13 mouse cellular contexts compared by ENCODE assay signal in genomic region chr19:58180773-58181172, GRCm38 (mm10).
A peak's percentile ranks its signal among the peaks of the same experiment; 100 is the strongest.
DNase-seq lines count a peak whose midpoint lies in the region; ATAC-seq and TF ChIP-seq lines count a peak whose summit lies in the region.
"Had no signal": no experiment of that assay in that cellular context is flagged by ENCODE, and none has a peak within 500 bp of the region (broad histone marks: within the 10 kb centered on the region; RNA-seq: fewer than 3 reads in every experiment).

No protein-coding gene starts in this region.

- ATAC-seq in lung, embryonic 14.5 days (ENCODE audit: insufficient read depth): no peak
- ATAC-seq in embryonic facial prominence, embryonic 14.5 days (ENCODE audit: low read depth): no peak
- no peak for ATAC-seq in midbrain, embryonic 11.5 days (ENCODE audit: low FRiP score)
- no peak for ATAC-seq in granulocyte monocyte progenitor cell, adult 5-6 weeks (replicated peaks; ENCODE audit: poor library complexity, severe bottlenecking)
- ATAC-seq: liver, embryonic 12.5 days; Patski had no signal

- no peak overlapping the region for H3K4me3 ChIP-seq in lung, embryonic 14.5 days (ENCODE audit: low read depth, low read length)
- no peak overlapping the region for H3K4me3 ChIP-seq in embryonic facial prominence, embryonic 14.5 days (ENCODE audit: low read depth, low read length)
- H3K4me3 ChIP-seq in midbrain, embryonic 11.5 days (ENCODE audit: low read depth, low read length): no peak overlapping the region
- H3K4me3 ChIP-seq: liver, embryonic 12.5 days; neural tube, embryonic 12.5 days had no signal

- H3K4me1 ChIP-seq in lung, embryonic 14.5 days (ENCODE audit: insufficient read depth): peaks cover 3% of the 10 kb centered on the region; the same call in 1 of the 2 replicates
- H3K4me1 ChIP-seq in embryonic facial prominence, embryonic 14.5 days (ENCODE audit: control insufficient read depth, insufficient read depth, low read length): 0 out of 2 replicates have a peak, but pooled peaks cover 6% of the 10 kb centered on the region
- peaks cover 5% of the 10 kb centered on the region for H3K4me1 ChIP-seq in midbrain, embryonic 11.5 days (ENCODE audit: control insufficient read depth, insufficient read depth, low read length)
- H3K4me1 ChIP-seq: liver, embryonic 12.5 days; neural tube, embryonic 12.5 days had no signal

- no peaks in the 10 kb centered on the region for H3K9me3 ChIP-seq in lung, embryonic 14.5 days (ENCODE audit: low read depth, low read length)
- no peaks in the 10 kb centered on the region for H3K9me3 ChIP-seq in embryonic facial prominence, embryonic 14.5 days (ENCODE audit: control insufficient read depth, low read length)
- H3K9me3 ChIP-seq in midbrain, embryonic 11.5 days (ENCODE audit: control insufficient read depth, low read length): no peaks in the 10 kb centered on the region
- H3K9me3 ChIP-seq: liver, embryonic 12.5 days; neural tube, embryonic 12.5 days had no signal

- no peak for TF ChIP-seq CTCF in lung, embryonic 14.5 days (IDR thresholded peaks at IDR 0.05; ENCODE audit: low read depth)

- H3K36me3 ChIP-seq in lung, embryonic 14.5 days (ENCODE audit: insufficient read depth): no peaks in the 10 kb centered on the region
- H3K36me3 ChIP-seq in embryonic facial prominence, embryonic 14.5 days (ENCODE audit: control insufficient read depth, insufficient read depth, low read length): no peaks in the 10 kb centered on the region
- no peaks in the 10 kb centered on the region for H3K36me3 ChIP-seq in midbrain, embryonic 11.5 days (ENCODE audit: control insufficient read depth, insufficient read depth, low read length)
- H3K36me3 ChIP-seq: liver, embryonic 12.5 days; neural tube, embryonic 12.5 days had no signal

- no peak overlapping the region for H3K9ac ChIP-seq in lung, embryonic 14.5 days
- H3K9ac ChIP-seq in embryonic facial prominence, embryonic 14.5 days (ENCODE audit: low read depth, low read length): no peak overlapping the region
- no peak overlapping the region for H3K9ac ChIP-seq in midbrain, embryonic 11.5 days (ENCODE audit: low read length)
- H3K9ac ChIP-seq: liver, embryonic 12.5 days; neural tube, embryonic 12.5 days had no signal

- H3K4me2 ChIP-seq in lung, embryonic 14.5 days: peak overlapping the region; percentile 27; the same call in 1 of the 2 replicates
- H3K4me2 ChIP-seq in embryonic facial prominence, embryonic 14.5 days (ENCODE audit: low read depth, low read length): no peak overlapping the region; the same call in 1 of the 2 replicates
- H3K4me2 ChIP-seq in midbrain, embryonic 11.5 days: no peak overlapping the region
- H3K4me2 ChIP-seq: liver, embryonic 12.5 days; neural tube, embryonic 12.5 days had no signal

- no peak overlapping the region for H3K27ac ChIP-seq in lung, embryonic 14.5 days (ENCODE audit: low read depth)
- H3K27ac ChIP-seq in embryonic facial prominence, embryonic 14.5 days (replicated peaks; ENCODE audit: low read depth, low read length): no peak overlapping the region
- no peak overlapping the region for H3K27ac ChIP-seq in midbrain, embryonic 11.5 days (ENCODE audit: low read depth, low read length)
- H3K27ac ChIP-seq: liver, embryonic 12.5 days; neural tube, embryonic 12.5 days had no signal

- DNase-seq in lung, embryonic 14.5 days: peak; percentile 13
- no peak for DNase-seq in lung, postnatal 4 days
- DNase-seq in embryonic facial prominence, embryonic 14.5 days (ENCODE audit: low spot score): peak; percentile 16
- DNase-seq in midbrain, embryonic 11.5 days (ENCODE audit: low spot score, missing footprints): peak; percentile 87
- DNase-seq in retina, postnatal 1 day: peak; percentile 43
- DNase-seq in urinary bladder, postnatal 4 days (ENCODE audit: low spot score in 2 of 2): no peak
- DNase-seq: heart, adult 18-20 months; thymus, postnatal 36 days had no signal

- no peaks in the 10 kb centered on the region for H3K27me3 ChIP-seq in lung, embryonic 14.5 days (ENCODE audit: insufficient read depth, low read length)
- peaks cover 6% of the 10 kb centered on the region; the same call in 1 of the 2 replicates for H3K27me3 ChIP-seq in embryonic facial prominence, embryonic 14.5 days (replicated peaks; ENCODE audit: control insufficient read depth, insufficient read depth, low read length)
- no peaks in the 10 kb centered on the region for H3K27me3 ChIP-seq in midbrain, embryonic 11.5 days (ENCODE audit: control insufficient read depth, insufficient read depth, low read length)
- H3K27me3 ChIP-seq: CH12.LX; liver, embryonic 12.5 days; neural tube, embryonic 12.5 days had no signal

- WGBS in lung, embryonic 14.5 days: 16% methylated on average over 5 of the region's 5 CpGs
- 5% methylated on average over 5 of the region's 5 CpGs for WGBS in embryonic facial prominence, embryonic 14.5 days
- 2% methylated on average over 5 of the region's 5 CpGs for WGBS in midbrain, embryonic 11.5 days

Comparison
In these comparisons a context has a peak if more than half of its experiments do, and no peak if none do; other contexts are left out.
1. DNase-seq: peak in lung, embryonic 14.5 days (single experiment), embryonic facial prominence, embryonic 14.5 days (single experiment), midbrain, embryonic 11.5 days (single experiment) and retina, postnatal 1 day (single experiment); none in lung, postnatal 4 days (0 of 2) and urinary bladder, postnatal 4 days (0 of 2).